In genomic region chr2:79603363-79603762, GRCm38 (mm10) we compare ENCODE assay signal across 14 mouse cellular contexts.
"Had no signal": no experiment of that assay in that cellular context is flagged by ENCODE, and none has a peak within 500 bp of the region (broad histone marks: within the 10 kb centered on the region; RNA-seq: fewer than 3 reads in every experiment).

No protein-coding gene starts in this region.

- H3K27me3 ChIP-seq: limb, embryonic 12.5 days; liver, embryonic 13.5 days; lung, embryonic 15.5 days; midbrain, embryonic 12.5 days; neural tube, embryonic 15.5 days; stomach, embryonic 15.5 days had no signal

- H3K36me3 ChIP-seq: limb, embryonic 12.5 days; liver, embryonic 13.5 days; lung, embryonic 15.5 days; midbrain, embryonic 12.5 days; neural tube, embryonic 15.5 days; stomach, embryonic 15.5 days had no signal

- H3K9me3 ChIP-seq: limb, embryonic 12.5 days; liver, embryonic 13.5 days; lung, embryonic 15.5 days; midbrain, embryonic 12.5 days; neural tube, embryonic 15.5 days; stomach, embryonic 15.5 days had no signal

- H3K27ac ChIP-seq: hindbrain, postnatal 0 days; limb, embryonic 12.5 days; liver, embryonic 13.5 days; lung, embryonic 15.5 days; midbrain, embryonic 12.5 days; neural tube, embryonic 15.5 days; stomach, embryonic 15.5 days had no signal

- H3K4me2 ChIP-seq: limb, embryonic 12.5 days; liver, embryonic 13.5 days; lung, embryonic 15.5 days; midbrain, embryonic 12.5 days; neural tube, embryonic 15.5 days; stomach, embryonic 15.5 days had no signal

- H3K4me1 ChIP-seq: limb, embryonic 12.5 days; midbrain, embryonic 12.5 days had no signal

- H3K4me3 ChIP-seq: limb, embryonic 12.5 days; liver, embryonic 13.5 days; lung, embryonic 15.5 days; midbrain, embryonic 12.5 days; neural tube, embryonic 15.5 days; stomach, embryonic 15.5 days had no signal

- ATAC-seq: hindbrain, postnatal 0 days; liver, postnatal 0 days; midbrain, embryonic 16.5 days had no signal

- H3K9ac ChIP-seq: limb, embryonic 12.5 days; liver, embryonic 13.5 days; liver, postnatal 0 days; lung, embryonic 15.5 days; midbrain, embryonic 12.5 days; neural tube, embryonic 15.5 days; stomach, embryonic 15.5 days had no signal

- DNase-seq: kidney, adult 9 months; kidney, postnatal 25 days; liver; liver, embryonic 13.5 days; liver, postnatal 0 days; right cerebral cortex, postnatal 4 days; thymus, postnatal 36 days had no signal
